Mouse (Mus musculus): Measurements from ENCODE around the gene Carm1. TPM values are rescaled to one million over a fixed set of nuclear protein-coding genes. Genes with fewer than 3 reads are reported as not detected.

Carm1 gene
- total and polyA plus RNA-seq, 3 experiments, result 21.5 to 111 (median 42.2) TPM

DNA sequence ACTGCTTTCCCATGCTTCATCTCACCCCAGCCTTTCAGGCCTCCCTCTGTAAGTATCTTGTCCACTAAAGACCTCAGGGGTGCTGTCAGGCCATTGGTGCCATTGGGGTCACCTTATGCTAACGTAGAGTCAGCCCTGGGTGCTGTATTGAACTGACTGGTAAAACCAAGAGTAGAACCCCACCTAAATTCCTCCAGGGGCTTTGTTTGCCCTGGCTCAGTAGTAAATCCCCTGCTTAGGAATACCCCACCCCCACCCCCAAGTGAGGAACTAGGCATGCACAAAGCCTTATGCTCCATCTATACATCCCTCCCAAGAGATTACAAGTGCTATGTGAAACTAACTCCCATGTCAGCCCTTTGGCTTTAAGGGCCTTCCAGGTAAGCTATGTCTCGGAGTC is 10.9 kb downstream of the Carm1 start:
- H3K4me2 ChIP-seq (ENCODE audit: insufficient read depth, low read depth, poor library complexity, severe bottlenecking), result no peak overlapping the region
- peaks cover 24% of the 10 kb centered on the region for H3K79me2 ChIP-seq (replicated peaks; ENCODE audit: control insufficient read depth, extremely low read depth, insufficient read depth, poor library complexity, severe bottlenecking)
- H3K27me3 ChIP-seq (replicated peaks), result no peaks in the 10 kb centered on the region
- H3K4me1 ChIP-seq (ENCODE audit: control insufficient read depth in 1 of 2, insufficient read depth in 2 of 2), result peaks cover 0 to 9% of the 10 kb centered on the region in 2 experiments; a peak in 2 of 4 replicates
- no peak overlapping the region for H3K4me3 ChIP-seq (replicated peaks in 1 of 3; ENCODE audit: low read depth in 2 of 3, low read length in 2 of 3, poor library complexity in 1 of 3)
- DNase-seq (ENCODE audit: extremely low read depth), result no peak
- no peaks in the 10 kb centered on the region for H3K9me3 ChIP-seq (replicated peaks; ENCODE audit: low read length)
- no peak overlapping the region for H3K9ac ChIP-seq (ENCODE audit: insufficient read depth, low read depth)
- H3K27ac ChIP-seq (ENCODE audit: insufficient read depth, low read depth), result no peak overlapping the region
- dilution Hi-C loops (cut with MboI; ENCODE audit: extremely low pct_ligation_motif_present, extremely low pct_unique_long_range_greater_than_20kb, low sequenced_read_pairs), result no loop called here
- in situ Hi-C loops (cut with MboI; ENCODE audit: low pct_ligation_motif_present, low pct_unique_long_range_greater_than_20kb, low sequenced_read_pairs), result no loop called here
- H3K36me3 ChIP-seq (replicated peaks in 1 of 2; ENCODE audit: control insufficient read depth in 1 of 2, insufficient read depth in 1 of 2, low read length in 1 of 2), result peaks cover 23 to 77% of the 10 kb centered on the region in 2 experiments
- TF ChIP-seq IRF4 (IDR thresholded peaks at IDR 0.05; ENCODE audit: low read depth, low read length) (no peak), USF2 (conservative IDR thresholded peaks at IDR 0.05; ENCODE audit: low read depth, low read length) (no peak)

DNA sequence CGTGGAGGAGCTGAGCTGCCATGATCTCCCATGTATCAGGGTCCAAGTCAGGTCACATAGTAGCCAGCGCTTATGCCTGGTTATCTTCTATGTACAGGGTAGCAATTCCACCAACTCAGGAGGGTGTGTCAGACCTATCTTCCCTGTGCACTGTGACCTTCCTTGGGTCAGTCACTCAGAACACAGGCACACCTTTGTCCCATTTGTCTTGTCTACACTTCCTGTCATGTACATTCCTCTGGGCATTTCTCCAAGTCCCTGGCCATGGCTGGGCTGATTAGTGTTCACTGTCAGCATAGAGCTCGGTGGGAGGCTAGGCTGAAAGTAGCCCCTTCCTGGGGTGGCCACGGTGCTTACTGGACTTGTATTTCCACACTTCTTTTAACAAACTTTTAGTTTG is 11.7 kb downstream of the Carm1 start:
- H3K9ac ChIP-seq (ENCODE audit: insufficient read depth, low read depth), result no peak overlapping the region
- peaks cover 24% of the 10 kb centered on the region for H3K79me2 ChIP-seq (replicated peaks; ENCODE audit: control insufficient read depth, extremely low read depth, insufficient read depth, poor library complexity, severe bottlenecking)
- no peak overlapping the region for H3K4me2 ChIP-seq (ENCODE audit: insufficient read depth, low read depth, poor library complexity, severe bottlenecking)
- in situ Hi-C loops (cut with MboI; ENCODE audit: low pct_ligation_motif_present, low pct_unique_long_range_greater_than_20kb, low sequenced_read_pairs) (no loop called here), dilution Hi-C loops (cut with MboI; ENCODE audit: extremely low pct_ligation_motif_present, extremely low pct_unique_long_range_greater_than_20kb, low sequenced_read_pairs) (no loop called here)
- no peak for DNase-seq (ENCODE audit: extremely low read depth)
- H3K4me1 ChIP-seq (ENCODE audit: control insufficient read depth in 1 of 2, insufficient read depth in 2 of 2), result peaks cover 0 to 9% of the 10 kb centered on the region in 2 experiments; a peak in 2 of 4 replicates
- no peak overlapping the region for H3K27ac ChIP-seq (ENCODE audit: insufficient read depth, low read depth)
- peaks cover 23 to 76% of the 10 kb centered on the region in 2 experiments for H3K36me3 ChIP-seq (replicated peaks in 1 of 2; ENCODE audit: control insufficient read depth in 1 of 2, insufficient read depth in 1 of 2, low read length in 1 of 2)
- H3K4me3 ChIP-seq (replicated peaks in 1 of 3; ENCODE audit: low read depth in 2 of 3, low read length in 2 of 3, poor library complexity in 1 of 3), result no peak overlapping the region
- H3K9me3 ChIP-seq (replicated peaks; ENCODE audit: low read length), result no peaks in the 10 kb centered on the region
- H3K27me3 ChIP-seq (replicated peaks), result no peaks in the 10 kb centered on the region
- TF ChIP-seq MYC (IDR thresholded peaks at IDR 0.05; ENCODE audit: low read depth, low read length), result no peak
- no peak for TF ChIP-seq TCF12 (IDR thresholded peaks at IDR 0.05; ENCODE audit: low read depth, low read length)
- TF ChIP-seq HCFC1 (IDR thresholded peaks at IDR 0.05; ENCODE audit: low read depth, low read length), result no peak
- TF ChIP-seq UBTF (IDR thresholded peaks at IDR 0.05; ENCODE audit: low read depth, low read length), result no peak
- TF ChIP-seq POLR2A (IDR thresholded peaks at IDR 0.05; ENCODE audit: low read depth, low read length), result no peak
- TF ChIP-seq ETS1 (conservative IDR thresholded peaks at IDR 0.05; ENCODE audit: low read depth, low read length), result no peak
- no peak for TF ChIP-seq JUND (conservative IDR thresholded peaks at IDR 0.05; ENCODE audit: low read depth, low read length)
- no peak for TF ChIP-seq SIN3A (IDR thresholded peaks at IDR 0.05; ENCODE audit: low read length)
- TF ChIP-seq CHD2 (IDR thresholded peaks at IDR 0.05; ENCODE audit: low read length), result no peak

DNA sequence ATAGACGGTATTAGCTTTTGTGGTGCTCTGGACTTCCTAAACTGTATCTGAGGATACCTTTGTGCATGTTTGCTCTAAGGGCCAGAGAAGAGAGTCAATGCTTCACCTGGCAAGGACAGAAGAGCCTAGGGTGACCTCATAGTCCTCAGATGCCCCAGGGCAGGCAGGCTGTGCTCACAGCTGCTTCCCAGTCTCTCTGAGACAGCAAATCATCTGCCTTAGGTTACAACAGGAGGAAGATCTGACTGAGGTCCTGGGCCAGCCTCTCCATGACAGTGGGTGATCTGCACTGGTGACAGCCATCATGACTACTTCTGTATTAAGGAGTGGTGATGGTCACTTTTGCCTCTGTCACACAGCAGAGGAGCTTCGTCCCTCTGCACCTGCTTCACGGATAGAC is 12.5 kb downstream of the Carm1 start:
- H3K36me3 ChIP-seq (replicated peaks in 1 of 2; ENCODE audit: control insufficient read depth in 1 of 2, insufficient read depth in 1 of 2, low read length in 1 of 2), result peaks cover 23 to 71% of the 10 kb centered on the region in 2 experiments
- no peak for DNase-seq (ENCODE audit: extremely low read depth)
- peaks cover 0 to 9% of the 10 kb centered on the region in 2 experiments; a peak in 2 of 4 replicates for H3K4me1 ChIP-seq (ENCODE audit: control insufficient read depth in 1 of 2, insufficient read depth in 2 of 2)
- H3K4me3 ChIP-seq (replicated peaks in 1 of 3; ENCODE audit: low read depth in 2 of 3, low read length in 2 of 3, poor library complexity in 1 of 3), result no peak overlapping the region
- H3K27ac ChIP-seq (ENCODE audit: insufficient read depth, low read depth), result no peak overlapping the region
- H3K27me3 ChIP-seq (replicated peaks), result no peaks in the 10 kb centered on the region
- TF ChIP-seq CHD2 (IDR thresholded peaks at IDR 0.05; ENCODE audit: low read length) (no peak), E2F4 (IDR thresholded peaks at IDR 0.05; ENCODE audit: insufficient replicate concordance, low read depth, low read length) (no peak), RAD21 (IDR thresholded peaks at IDR 0.05; ENCODE audit: low read depth, low read length) (no peak), JUN (IDR thresholded peaks at IDR 0.05; ENCODE audit: insufficient read depth, low read depth, low read length) (no peak), NELFE (IDR thresholded peaks at IDR 0.05; ENCODE audit: low read depth, low read length) (no peak), GABPA (IDR thresholded peaks at IDR 0.05; ENCODE audit: insufficient replicate concordance, low read depth, low read length) (no peak), USF1 (IDR thresholded peaks at IDR 0.05; ENCODE audit: low read depth, low read length) (no peak), ZKSCAN1 (IDR thresholded peaks at IDR 0.05; ENCODE audit: borderline replicate concordance, low read depth, low read length) (no peak), HCFC1 (IDR thresholded peaks at IDR 0.05; ENCODE audit: low read depth, low read length) (no peak), ZC3H11A (IDR thresholded peaks at IDR 0.05; ENCODE audit: low read depth, low read length) (no peak), ETS1 (conservative IDR thresholded peaks at IDR 0.05; ENCODE audit: low read depth, low read length) (no peak), RCOR1 (conservative IDR thresholded peaks at IDR 0.05; ENCODE audit: low read depth, low read length) (no peak), MEF2A (IDR thresholded peaks at IDR 0.05; ENCODE audit: borderline replicate concordance, low read depth, low read length) (no peak), EP300 (IDR thresholded peaks at IDR 0.05; ENCODE audit: low read length) (no peak), ZMIZ1 (IDR thresholded peaks at IDR 0.05; ENCODE audit: low read depth, low read length) (no peak), SMC3 (IDR thresholded peaks at IDR 0.05; ENCODE audit: low read depth, low read length) (no peak)
- dilution Hi-C loops (cut with MboI; ENCODE audit: extremely low pct_ligation_motif_present, extremely low pct_unique_long_range_greater_than_20kb, low sequenced_read_pairs) (no loop called here), in situ Hi-C loops (cut with MboI; ENCODE audit: low pct_ligation_motif_present, low pct_unique_long_range_greater_than_20kb, low sequenced_read_pairs) (no loop called here)
- peaks cover 24% of the 10 kb centered on the region for H3K79me2 ChIP-seq (replicated peaks; ENCODE audit: control insufficient read depth, extremely low read depth, insufficient read depth, poor library complexity, severe bottlenecking)
- H3K9ac ChIP-seq (ENCODE audit: insufficient read depth, low read depth), result no peak overlapping the region
- H3K9me3 ChIP-seq (replicated peaks; ENCODE audit: low read length), result no peaks in the 10 kb centered on the region
- no peak overlapping the region for H3K4me2 ChIP-seq (ENCODE audit: insufficient read depth, low read depth, poor library complexity, severe bottlenecking)
